Mouse (Mus musculus) megakaryocyte-erythroid progenitor cell, adult 5-6 weeks (primary cell): ENCODE results near the gene Garnl3. TPM values are rescaled to one million over a fixed set of nuclear protein-coding genes. Genes with fewer than 3 reads are reported as not detected.

ENCODE experiments used
- ATAC-seq: replicated peaks from 2 replicates; pipeline ENCODE4 v1.8.0; 2016; ENCODE audit warnings: mild to moderate bottlenecking, inconsistent platforms; ENCODE audit not compliant: severe bottlenecking, poor library complexity, low FRiP score, low TSS enrichment
- total RNA-seq, 2 experiments: library from RNA; stranded (forward) in 1 of 2; stranded (reverse) in 1 of 2; fragments of 200-1000, 215-1000 nt in 1 of 2; fragments of >200 nt in 1 of 2; fragmentation: Nextera tagmentation in 1 of 2; gene quantifications; 2 replicates each; pipeline ENCODE4 v1.2.3; 2014 to 2017

Gene Garnl3
- total RNA-seq (2014; fragmentation: Nextera tagmentation) (2.5 and 3.3 TPM in 2 replicates), total RNA-seq (2017) (0.61 TPM in 1 of 2 replicates, not detected in the other)

- ATAC-seq: peak; percentile 25
Measured at GRCm38 (mm10) chr2:33131500-33132092, at the start of gene Garnl3. Gene Garnl3 (minus strand): TSS chr2:33131654.

GRCm38 (mm10) chr2:33179930-33180630, 48.6 kb upstream of the Garnl3 start:
- ATAC-seq: no peak

GRCm38 (mm10) chr2:33179171-33179929, 47.9 kb upstream of the Garnl3 start:
- ATAC-seq: no peak

- ATAC-seq: no peak
Measured at GRCm38 (mm10) chr2:33178243-33178932, 46.9 kb upstream of the Garnl3 start.

- ATAC-seq: no peak
Measured at GRCm38 (mm10) chr2:33177443-33178242, 46.2 kb upstream of the Garnl3 start.

- ATAC-seq: no peak
Measured at GRCm38 (mm10) chr2:33176921-33177320, 45.5 kb upstream of the Garnl3 start.

- ATAC-seq: no peak
Measured at GRCm38 (mm10) chr2:33176516-33176915, 45.1 kb upstream of the Garnl3 start.

- no peak for ATAC-seq
Measured at GRCm38 (mm10) chr2:33173686-33174085, 42.2 kb upstream of the Garnl3 start.

GRCm38 (mm10) chr2:33173126-33173525, 41.7 kb upstream of the Garnl3 start:
- ATAC-seq: no peak

- ATAC-seq: no peak
Measured at GRCm38 (mm10) chr2:33170777-33171565, 39.5 kb upstream of the Garnl3 start.

GRCm38 (mm10) chr2:33169445-33169844, 38.0 kb upstream of the Garnl3 start:
- ATAC-seq: no peak

- no peak for ATAC-seq
Measured at GRCm38 (mm10) chr2:33167060-33167459, 35.6 kb upstream of the Garnl3 start.

GRCm38 (mm10) chr2:33165710-33166374, 34.4 kb upstream of the Garnl3 start:
- no peak for ATAC-seq

- ATAC-seq: no peak
Measured at GRCm38 (mm10) chr2:33165229-33165628, 33.8 kb upstream of the Garnl3 start.

GRCm38 (mm10) chr2:33164646-33165045, 33.2 kb upstream of the Garnl3 start:
- no peak for ATAC-seq

- no peak for ATAC-seq
Measured at GRCm38 (mm10) chr2:33162126-33162525, 30.7 kb upstream of the Garnl3 start.

- no peak for ATAC-seq
Measured at GRCm38 (mm10) chr2:33160326-33160973, 29.0 kb upstream of the Garnl3 start.
